In genomic region chr9:78115746-78116145, GRCm38 (mm10) we compare ENCODE assay signal across 13 mouse cellular contexts. TPM values are rescaled to one million over a fixed set of nuclear protein-coding genes. Genes with fewer than 3 reads are reported as not detected.
DNase-seq lines count a peak whose midpoint lies in the region; ATAC-seq and TF ChIP-seq lines count a peak whose summit lies in the region.
"Had no signal": no experiment of that assay in that cellular context is flagged by ENCODE, and none has a peak within 500 bp of the region (broad histone marks: within the 10 kb centered on the region; RNA-seq: fewer than 3 reads in every experiment).

No protein-coding gene starts in this region.

- TF ChIP-seq CTCF in liver, postnatal 0 days (IDR thresholded peaks at IDR 0.05; ENCODE audit: low read depth): no peak

- no peaks in the 10 kb centered on the region for H3K9me3 ChIP-seq in hindbrain, embryonic 15.5 days
- no peaks in the 10 kb centered on the region for H3K9me3 ChIP-seq in hindbrain, embryonic 11.5 days (ENCODE audit: control insufficient read depth, low read length)
- H3K9me3 ChIP-seq in intestine, embryonic 16.5 days (ENCODE audit: control insufficient read depth, low read length): no peaks in the 10 kb centered on the region
- H3K9me3 ChIP-seq in liver, postnatal 0 days (ENCODE audit: low read length): no peaks in the 10 kb centered on the region

- peaks cover 25% of the 10 kb centered on the region for H3K4me1 ChIP-seq in hindbrain, embryonic 15.5 days (replicated peaks)
- no peaks in the 10 kb centered on the region for H3K4me1 ChIP-seq in hindbrain, embryonic 11.5 days (replicated peaks; ENCODE audit: control insufficient read depth, insufficient read depth, low read length)
- peaks cover 9% of the 10 kb centered on the region for H3K4me1 ChIP-seq in intestine, embryonic 16.5 days (ENCODE audit: control insufficient read depth, insufficient read depth, low read length)
- peaks cover 16% of the 10 kb centered on the region for H3K4me1 ChIP-seq in liver, postnatal 0 days (ENCODE audit: insufficient read depth)

- H3K4me2 ChIP-seq in hindbrain, embryonic 15.5 days: peak overlapping the region; percentile 64
- no peak overlapping the region for H3K4me2 ChIP-seq in hindbrain, embryonic 11.5 days (replicated peaks; ENCODE audit: low read depth, low read length)
- peak overlapping the region; percentile 65 for H3K4me2 ChIP-seq in intestine, embryonic 16.5 days (ENCODE audit: low read depth, low read length)
- no peak overlapping the region for H3K4me2 ChIP-seq in liver, postnatal 0 days (ENCODE audit: low read depth, low read length)
- H3K4me2 ChIP-seq: liver, embryonic 11.5 days had no signal

- no peaks in the 10 kb centered on the region for H3K36me3 ChIP-seq in hindbrain, embryonic 15.5 days
- H3K36me3 ChIP-seq in hindbrain, embryonic 11.5 days (ENCODE audit: control insufficient read depth, insufficient read depth, low read length): no peaks in the 10 kb centered on the region
- H3K36me3 ChIP-seq in intestine, embryonic 16.5 days (ENCODE audit: control insufficient read depth, insufficient read depth, low read length): no peaks in the 10 kb centered on the region
- no peaks in the 10 kb centered on the region for H3K36me3 ChIP-seq in liver, postnatal 0 days (replicated peaks; ENCODE audit: insufficient read depth, low read length)

- no peaks in the 10 kb centered on the region for H3K27me3 ChIP-seq in hindbrain, embryonic 15.5 days
- no peaks in the 10 kb centered on the region for H3K27me3 ChIP-seq in hindbrain, embryonic 11.5 days (ENCODE audit: control insufficient read depth, insufficient read depth, low read length)
- H3K27me3 ChIP-seq in intestine, embryonic 16.5 days (replicated peaks; ENCODE audit: control insufficient read depth, insufficient read depth, low read length): no peaks in the 10 kb centered on the region
- no peaks in the 10 kb centered on the region for H3K27me3 ChIP-seq in liver, postnatal 0 days (ENCODE audit: insufficient read depth, low read length)

- H3K9ac ChIP-seq in hindbrain, embryonic 15.5 days: no peak overlapping the region
- H3K9ac ChIP-seq in hindbrain, embryonic 11.5 days (ENCODE audit: low read depth, low read length): no peak overlapping the region
- 0 out of 2 replicates have a peak overlapping the region, but pooled peaks have one; percentile 59 for H3K9ac ChIP-seq in intestine, embryonic 16.5 days (ENCODE audit: low read depth, low read length)
- H3K9ac ChIP-seq in liver, postnatal 0 days (replicated peaks): no peak overlapping the region

- ATAC-seq in hindbrain, embryonic 15.5 days (ENCODE audit: low FRiP score, low read depth): no peak
- ATAC-seq in hindbrain, embryonic 11.5 days (ENCODE audit: low FRiP score): no peak
- ATAC-seq in intestine, embryonic 16.5 days: peak; percentile 41
- ATAC-seq in cerebellum, adult (ENCODE audit: insufficient number of reproducible peaks, low FRiP score, low TSS enrichment): no peak
- ATAC-seq in liver, postnatal 0 days: no peak
- ATAC-seq: activated CD4-positive, CD25-positive, alpha-beta regulatory T cell, adult 4 months; forebrain, embryonic 14.5 days had no signal

- H3K27ac ChIP-seq in hindbrain, embryonic 15.5 days (replicated peaks): no peak overlapping the region
- no peak overlapping the region for H3K27ac ChIP-seq in hindbrain, embryonic 11.5 days (ENCODE audit: low read depth, low read length)
- peak overlapping the region; percentile 91 for H3K27ac ChIP-seq in intestine, embryonic 16.5 days (ENCODE audit: low read length)
- no peak overlapping the region for H3K27ac ChIP-seq in liver, postnatal 0 days (ENCODE audit: low read depth)

- DNase-seq in hindbrain, embryonic 11.5 days (ENCODE audit: low spot score): no peak
- peak; percentile 19 for DNase-seq in NIH3T3 (ENCODE audit: low read depth)
- DNase-seq in adipocyte (ENCODE audit: low spot score): peak; percentile 56
- DNase-seq in liver, postnatal 0 days: no peak
- DNase-seq: cerebellum, adult 11-12 months; layer of hippocampus, postnatal 36 days; thymus, postnatal 14 days had no signal

- no peak overlapping the region for H3K4me3 ChIP-seq in hindbrain, embryonic 15.5 days
- H3K4me3 ChIP-seq in hindbrain, embryonic 11.5 days (ENCODE audit: low read depth, low read length): no peak overlapping the region
- H3K4me3 ChIP-seq in intestine, embryonic 16.5 days (ENCODE audit: low read length): no peak overlapping the region; the same call in 1 of the 2 replicates
- H3K4me3 ChIP-seq in liver, postnatal 0 days (ENCODE audit: low read depth, low read length): no peak overlapping the region

- 86% methylated on average over 9 of the region's 9 CpGs for WGBS in hindbrain, embryonic 15.5 days
- WGBS in hindbrain, embryonic 11.5 days: 91% methylated on average over 9 of the region's 9 CpGs
- WGBS in intestine, embryonic 16.5 days: 61% methylated on average over 9 of the region's 9 CpGs
- WGBS in liver, postnatal 0 days (ENCODE audit: insufficient replicate concordance): 79% methylated on average over 9 of the region's 9 CpGs

- no peak for TF ChIP-seq EP300 in liver, postnatal 0 days (IDR thresholded peaks at IDR 0.05; ENCODE audit: low read depth)

RNA-seq across cellular contexts. Expression of gene Ick, which starts 6.8 kb away (rescaled TPM):
- 36.2 and 36.9 TPM in 2 replicates for polyA plus RNA-seq in hindbrain, embryonic 15.5 days (2015; fragmentation: Nextera tagmentation; extraction: Ambion mirVana)
- 36.4 and 39.3 TPM in 2 replicates for polyA plus RNA-seq in hindbrain, embryonic 11.5 days (2014; fragmentation: Nextera tagmentation; extraction: Ambion mirVana)
- 28.1 and 29.9 TPM in 2 replicates for polyA plus RNA-seq in intestine, embryonic 16.5 days (2015; fragmentation: Nextera tagmentation; extraction: Ambion mirVana)
- 5.3 and 7.0 TPM in 2 replicates for polyA plus RNA-seq in liver, postnatal 0 days (2015; fragmentation: Nextera tagmentation; extraction: Ambion mirVana)

RNA-seq across cellular contexts. Expression of gene Fbxo9, which starts 6.9 kb away (rescaled TPM):
- 74.3 and 83.5 TPM in 2 replicates for polyA plus RNA-seq in hindbrain, embryonic 15.5 days (2015; fragmentation: Nextera tagmentation; extraction: Ambion mirVana)
- polyA plus RNA-seq in hindbrain, embryonic 11.5 days (2014; fragmentation: Nextera tagmentation; extraction: Ambion mirVana): 35.5 and 36.9 TPM in 2 replicates
- 39.8 and 43.3 TPM in 2 replicates for polyA plus RNA-seq in intestine, embryonic 16.5 days (2015; fragmentation: Nextera tagmentation; extraction: Ambion mirVana)
- polyA plus RNA-seq in liver, postnatal 0 days (2015; fragmentation: Nextera tagmentation; extraction: Ambion mirVana): 45.7 and 54.0 TPM in 2 replicates

Comparison
In these comparisons a context has a peak if more than half of its experiments do, and no peak if none do; other contexts are left out.
1. H3K4me2 ChIP-seq: peak in hindbrain, embryonic 15.5 days (single experiment) and intestine, embryonic 16.5 days (single experiment); none in hindbrain, embryonic 11.5 days (single experiment) and liver, postnatal 0 days (single experiment).
2. DNase-seq: peak in NIH3T3 (single experiment) and adipocyte (single experiment); none in hindbrain, embryonic 11.5 days (single experiment) and liver, postnatal 0 days (single experiment).